Mouse (Mus musculus) intestine, postnatal 0 days (tissue): Measurements from ENCODE around the gene Plin1. TPM values are rescaled to one million over a fixed set of nuclear protein-coding genes. Genes with fewer than 3 reads are reported as not detected.

Experiments
- ATAC-seq: fragments of 200-750 bp; cut with Nextera tagmentation; 2 replicates; pipeline ENCODE4 v1.8.0; 2017; ENCODE audit warnings: mild to moderate bottlenecking, moderate TSS enrichment, moderate library complexity
- H3K27ac ChIP-seq: fragments of 300-500 bp; sonication (generic); 2 replicates; pipeline ENCODE4 v1.5.1; 2014; ENCODE audit warnings: mild to moderate bottlenecking, low read depth, low read length, moderate library complexity
- H3K27me3 ChIP-seq: fragments of 300-500 bp; sonication (generic); replicated peaks from 2 replicates; pipeline ENCODE4 v1.6.1; 2014; ENCODE audit warnings: low read length, mixed read lengths; ENCODE audit not compliant: control insufficient read depth, insufficient read depth
- H3K36me3 ChIP-seq: fragments of 300-500 bp; sonication (generic); 2 replicates; pipeline ENCODE4 v1.6.1; 2014; ENCODE audit warnings: mild to moderate bottlenecking, moderate library complexity; ENCODE audit not compliant: control insufficient read depth, insufficient read depth
- H3K4me1 ChIP-seq: fragments of 300-500 bp; sonication (generic); replicated peaks from 2 replicates; pipeline ENCODE4 v1.6.1; 2014; ENCODE audit warnings: antibody characterized with exemption, low read length, mixed read lengths; ENCODE audit not compliant: control insufficient read depth, insufficient read depth
- H3K4me2 ChIP-seq: fragments of 300-500 bp; sonication (generic); replicated peaks from 2 replicates; pipeline ENCODE4 v1.6.1; 2014; ENCODE audit warnings: low read depth, mild to moderate bottlenecking, moderate library complexity
- H3K4me3 ChIP-seq: fragments of 300-500 bp; sonication (generic); 2 replicates; pipeline ENCODE4 v1.5.1; 2014; ENCODE audit warnings: low read depth, low read length
- H3K9ac ChIP-seq: fragments of 300-500 bp; sonication (generic); 2 replicates; pipeline ENCODE4 v1.6.1; 2014; ENCODE audit warnings: mild to moderate bottlenecking, low read depth, low read length
- H3K9me3 ChIP-seq: fragments of 300-500 bp; sonication (generic); 2 replicates; pipeline ENCODE4 v1.6.1; 2016; ENCODE audit warnings: mixed run types; ENCODE audit not compliant: control insufficient read depth
- CTCF ChIP-seq: sonication (generic); IDR thresholded peaks from 2 replicates; pipeline ENCODE4 v1.5.1; 2016; ENCODE audit warnings: low read depth, mild to moderate bottlenecking, control low read depth, antibody characterized with exemption, moderate library complexity
- WGBS: fragments of 180-500 bp; shearing (Covaris S2); extraction: QIAGEN DNeasy Blood & Tissue Kit; methylation state at CpG from one replicate; pipeline ENCODE4 v1.1.7; 2014; 5-methylcytosine and 5-hydroxymethylcytosine counted together
- polyA plus RNA-seq: library from polyadenylated mRNA; unstranded; fragments of >200 nt; fragmentation: Nextera tagmentation; extraction: Ambion mirVana; gene quantifications from 2 replicates; pipeline ENCODE4 v1.2.1, GENCODE M21; 2015

The Plin1 gene
- not detected in 2 replicates for polyA plus RNA-seq

GRCm38 (mm10) chr7:79732622-79733021, at the start of gene Plin1:
Plin1 (minus strand) TSS chr7:79732903.
- H3K4me3 ChIP-seq = no peak within 1 kb of the TSS
- no peak within 1 kb of the TSS for H3K27ac ChIP-seq
- 76% methylated on average over 4 of the region's 4 CpGs for WGBS
- no peak within 1 kb of the TSS for H3K9ac ChIP-seq
- 0 out of 2 replicates have a peak, but pooled peaks cover 3% of the 10 kb centered on the region for H3K4me1 ChIP-seq
- 0 out of 2 replicates have a peak, but pooled peaks cover 6% of the 10 kb centered on the region for H3K27me3 ChIP-seq
- TF ChIP-seq CTCF = no peak
- H3K9me3 ChIP-seq = no peaks in the 10 kb centered on the region
- H3K4me2 ChIP-seq = no peak within 1 kb of the TSS
- no peak for ATAC-seq
- peaks cover 12% of the 10 kb centered on the region; the same call in 1 of the 2 replicates for H3K36me3 ChIP-seq

GRCm38 (mm10) chr7:79782516-79782855, 49.8 kb upstream of the Plin1 start:
- H3K4me3 ChIP-seq = no peak overlapping the region

GRCm38 (mm10) chr7:79781826-79782515, 49.3 kb upstream of the Plin1 start:
- TF ChIP-seq CTCF = no peak
- no peak for ATAC-seq
- Histone ChIP-seq H3K9ac (no peak overlapping the region), H3K4me2 (no peak overlapping the region), H3K4me1 (no peaks in the 10 kb centered on the region), H3K36me3 (no peaks in the 10 kb centered on the region), H3K9me3 (no peaks in the 10 kb centered on the region), H3K27me3 (no peaks in the 10 kb centered on the region), H3K4me3 (no peak overlapping the region), H3K27ac (no peak overlapping the region)
- WGBS = 84% methylated on average over 11 of the region's 11 CpGs

More at GRCm38 (mm10) chr7:79782516-79782855, 49.8 kb upstream of the Plin1 start:
- Histone ChIP-seq H3K27me3 (no peaks in the 10 kb centered on the region), H3K9me3 (no peaks in the 10 kb centered on the region), H3K27ac (no peak overlapping the region), H3K36me3 (no peaks in the 10 kb centered on the region), H3K4me2 (no peak overlapping the region), H3K4me1 (no peaks in the 10 kb centered on the region), H3K9ac (no peak overlapping the region)
- 79% methylated on average over 2 of the region's 2 CpGs for WGBS
- no peak for TF ChIP-seq CTCF
- no peak for ATAC-seq

- 0 out of 2 replicates have a peak overlapping the region, but pooled peaks have one; percentile 40 for H3K9ac ChIP-seq
- peak overlapping the region; percentile 75 for H3K4me2 ChIP-seq
- H3K4me3 ChIP-seq = peak overlapping the region; percentile 35
- H3K27ac ChIP-seq = peak overlapping the region; percentile 82
- no peaks in the 10 kb centered on the region for H3K36me3 ChIP-seq
- 19% methylated on average over 16 of the region's 16 CpGs for WGBS
- no peaks in the 10 kb centered on the region for H3K9me3 ChIP-seq
- H3K27me3 ChIP-seq = no peaks in the 10 kb centered on the region
- H3K4me1 ChIP-seq = no peaks in the 10 kb centered on the region
- peak; percentile 98 for TF ChIP-seq CTCF
- peak; percentile 84 for ATAC-seq
Observed at GRCm38 (mm10) chr7:79780647-79781626, 48.2 kb upstream of the Plin1 start.

- WGBS = 53% methylated on average over 15 of the region's 15 CpGs
- no peak overlapping the region for H3K27ac ChIP-seq
- no peaks in the 10 kb centered on the region for H3K4me1 ChIP-seq
- no peak overlapping the region for H3K4me3 ChIP-seq
- H3K27me3 ChIP-seq = no peaks in the 10 kb centered on the region
- H3K36me3 ChIP-seq = no peaks in the 10 kb centered on the region
- TF ChIP-seq CTCF = no peak
- ATAC-seq = 0 out of 2 replicates have a peak, but pooled peaks have one; percentile 19
- H3K9ac ChIP-seq = no peak overlapping the region
- H3K4me2 ChIP-seq = no peak overlapping the region
- no peaks in the 10 kb centered on the region for H3K9me3 ChIP-seq
Observed at GRCm38 (mm10) chr7:79771561-79772512, 39.1 kb upstream of the Plin1 start.
